Mouse (Mus musculus) ES-E14 (cell line): ENCODE measurements around the gene Tuba1b.

Experiments used
- CHD2 ChIP-seq: IDR thresholded peaks from 2 replicates; pipeline ENCODE4 v1.6.1; 2014; ENCODE audit warnings: mild to moderate bottlenecking, low read depth, low read length, inconsistent platforms
- HCFC1 ChIP-seq: IDR thresholded peaks from 2 replicates; pipeline ENCODE4 v1.6.1; 2012; ENCODE audit warnings: low read length, inconsistent platforms, borderline replicate concordance; ENCODE audit not compliant: insufficient read depth
- MAFK ChIP-seq: IDR thresholded peaks from 2 replicates; pipeline ENCODE4 v1.6.1; 2014; ENCODE audit warnings: mild to moderate bottlenecking, low read depth, low read length, inconsistent platforms; ENCODE audit not compliant: insufficient read depth

DNA sequence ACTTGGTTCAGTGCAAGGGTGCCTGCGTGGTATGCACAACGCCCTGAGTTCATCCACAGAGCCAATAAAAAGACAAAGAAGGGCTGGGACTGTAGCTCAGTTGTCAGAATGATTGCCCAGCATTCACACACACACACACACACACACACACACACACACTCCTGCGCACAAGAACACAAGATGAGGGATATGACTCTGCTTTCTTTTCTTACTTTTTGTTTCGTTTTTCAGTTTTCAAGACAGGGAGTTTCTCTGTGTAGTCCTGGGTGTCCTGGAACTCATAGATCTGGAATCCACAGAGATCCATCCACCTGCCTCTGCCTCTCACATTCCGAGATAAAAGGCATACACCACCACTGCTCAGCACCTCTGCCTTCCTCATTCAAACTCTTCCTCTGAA lies 6.8 kb downstream of the Tuba1b start:
- no peak for TF ChIP-seq MAFK
- TF ChIP-seq CHD2, result no peak
- no peak for TF ChIP-seq HCFC1
